Mouse (Mus musculus) cerebellum, adult 2 months (tissue): ENCODE results near the gene Ltbp1. TPM values are rescaled to one million over a fixed set of nuclear protein-coding genes. Genes with fewer than 3 reads are reported as not detected.

ENCODE experiments used
- DNase-seq, 2 experiments: peaks; one replicate each; pipeline ENCODE4 v3.0.0; 2021
- H3K27ac ChIP-seq: fragments of 200-500 bp; 2 replicates; pipeline ENCODE4 v1.5.1; 2012; ENCODE audit warnings: low read length, control low read depth, inconsistent platforms; ENCODE audit not compliant: insufficient read depth
- H3K27me3 ChIP-seq: fragments of 200-500 bp; 2 replicates; pipeline ENCODE4 v1.6.1; 2012; ENCODE audit warnings: inconsistent platforms, mild to moderate bottlenecking, low read length, moderate library complexity; ENCODE audit not compliant: control insufficient read depth, insufficient read depth
- H3K4me1 ChIP-seq: fragments of 200-500 bp; 2 replicates; pipeline ENCODE4 v1.6.1; 2011; ENCODE audit warnings: low read length; ENCODE audit not compliant: control insufficient read depth, insufficient read depth
- H3K4me3 ChIP-seq: fragments of 200-500 bp; replicated peaks from 2 replicates; pipeline ENCODE3; 2011; ENCODE audit warnings: mild to moderate bottlenecking, low read depth, low read length, control low read depth; ENCODE audit not compliant: insufficient read depth
- CTCF ChIP-seq: fragments of 200-500 bp; IDR thresholded peaks from 2 replicates; pipeline ENCODE4 v1.5.1; 2011; ENCODE audit warnings: low read depth, mild to moderate bottlenecking, control low read depth, low read length, moderate library complexity, borderline replicate concordance; ENCODE audit not compliant: insufficient read depth
- POLR2A ChIP-seq: fragments of 200-500 bp; IDR thresholded peaks from 2 replicates; pipeline ENCODE4 v1.6.1; 2011; ENCODE audit warnings: low read length, control low read depth, borderline replicate concordance; ENCODE audit not compliant: insufficient read depth
- WGBS: fragments of 180-500 bp; shearing (Covaris S2); methylation state at CpG from one replicate; pipeline ENCODE4 v1.1.7; 2018; 5-methylcytosine and 5-hydroxymethylcytosine counted together
- polyA plus RNA-seq: library from polyadenylated mRNA; depleted of rRNA; stranded (reverse); fragments of >200 nt; gene quantifications from 2 replicates; pipeline ENCODE4 v1.2.3, GENCODE M21; 2012

Ltbp1 gene
- polyA plus RNA-seq, 1 experiment, result 1.8 TPM

GRCm38 (mm10) chr17:74990561-74990960 lies 14.8 kb upstream of the Ltbp1 start:
- Histone ChIP-seq H3K4me3 (no peak overlapping the region), H3K4me1 (no peaks in the 10 kb centered on the region; the same call in 1 of the 2 replicates), H3K27me3 (no peaks in the 10 kb centered on the region; the same call in 1 of the 2 replicates), H3K27ac (no peak overlapping the region)
- 85% methylated on average over 3 of the region's 3 CpGs for WGBS
- TF ChIP-seq POLR2A, result no peak
- TF ChIP-seq CTCF, result no peak
- no peak for DNase-seq

GRCm38 (mm10) chr17:74993726-74994581 lies 11.4 kb upstream of the Ltbp1 start:
- no peak overlapping the region for H3K27ac ChIP-seq
- TF ChIP-seq CTCF (no peak), POLR2A (no peak)
- no peaks in the 10 kb centered on the region; the same call in 1 of the 2 replicates for H3K27me3 ChIP-seq
- WGBS, result 8% methylated on average over 26 of the region's 26 CpGs
- no peaks in the 10 kb centered on the region; the same call in 1 of the 2 replicates for H3K4me1 ChIP-seq
- H3K4me3 ChIP-seq, result no peak overlapping the region
- no peak for DNase-seq

- H3K27ac ChIP-seq, result no peak overlapping the region
- TF ChIP-seq CTCF (no peak), POLR2A (no peak)
- H3K4me1 ChIP-seq, result no peaks in the 10 kb centered on the region; the same call in 1 of the 2 replicates
- WGBS, result 18% methylated on average over 4 of the region's 4 CpGs
- H3K4me3 ChIP-seq, result no peak overlapping the region
- no peak for DNase-seq
- no peaks in the 10 kb centered on the region; the same call in 1 of the 2 replicates for H3K27me3 ChIP-seq
These were observed 10.8 kb upstream of the Ltbp1 start for GRCm38 (mm10) chr17:74994582-74994893.

- no peak for DNase-seq
- TF ChIP-seq POLR2A, result no peak
- TF ChIP-seq CTCF, result no peak
- 61% methylated on average over 3 of the region's 3 CpGs for WGBS
- Histone ChIP-seq H3K4me1 (no peaks in the 10 kb centered on the region; the same call in 1 of the 2 replicates), H3K4me3 (no peak overlapping the region), H3K27me3 (no peaks in the 10 kb centered on the region; the same call in 1 of the 2 replicates), H3K27ac (no peak overlapping the region)
These were observed 10.1 kb upstream of the Ltbp1 start for GRCm38 (mm10) chr17:74995266-74995665.

- DNase-seq, result no peak
- 86% methylated on average over 2 of the region's 2 CpGs for WGBS
- no peaks in the 10 kb centered on the region for H3K27me3 ChIP-seq
- H3K4me1 ChIP-seq, result no peaks in the 10 kb centered on the region
- TF ChIP-seq CTCF (no peak), POLR2A (no peak)
- H3K4me3 ChIP-seq, result no peak overlapping the region
- H3K27ac ChIP-seq, result no peak overlapping the region
These were observed 5.3 kb upstream of the Ltbp1 start for GRCm38 (mm10) chr17:75000066-75000465.

GRCm38 (mm10) chr17:75004820-75005219 lies 548 bp upstream of the Ltbp1 start:
- DNase-seq, result peak; percentile 29 to 52
- Histone ChIP-seq H3K4me1 (no peaks in the 10 kb centered on the region), H3K27ac (no peak overlapping the region), H3K27me3 (peaks cover 5% of the 10 kb centered on the region; the same call in 1 of the 2 replicates), H3K4me3 (peak overlapping the region; percentile 52)
- no peak for TF ChIP-seq POLR2A
- TF ChIP-seq CTCF, result peak; percentile 54
- WGBS, result 2% methylated on average over 11 of the region's 11 CpGs

GRCm38 (mm10) chr17:75005685-75006680 lies 615 bp downstream of the Ltbp1 start:
- peak; percentile 1 to 14 for DNase-seq
- peak overlapping the region; percentile 17 for H3K4me3 ChIP-seq
- no peaks in the 10 kb centered on the region for H3K4me1 ChIP-seq
- under 1% methylated on average over 82 of the region's 94 CpGs for WGBS
- no peak overlapping the region for H3K27ac ChIP-seq
- TF ChIP-seq CTCF, result no peak
- peaks cover 5% of the 10 kb centered on the region; the same call in 1 of the 2 replicates for H3K27me3 ChIP-seq

GRCm38 (mm10) chr17:75010955-75011354 lies 5.6 kb downstream of the Ltbp1 start:
- no peaks in the 10 kb centered on the region for H3K4me1 ChIP-seq
- no peak overlapping the region for H3K4me3 ChIP-seq
- no peak for DNase-seq
- H3K27me3 ChIP-seq, result peaks cover 4% of the 10 kb centered on the region; the same call in 1 of the 2 replicates
- 80% methylated on average over 6 of the region's 6 CpGs for WGBS
- H3K27ac ChIP-seq, result no peak overlapping the region
- TF ChIP-seq CTCF, result no peak
- TF ChIP-seq POLR2A, result no peak
